Mouse (Mus musculus) embryonic stem cell, embryonic (primary cell): ENCODE data around the gene Socs5.

Experiments used
- CTCF ChIA-PET, 4 experiments: fragments of 300-600 bp in 2 of 4; fragments of 350-600 bp in 2 of 4; sonication (Branson Sonifier 250); formaldehyde crosslinking; loops; one replicate each; lab custom pipeline; 2022; ENCODE audit warnings: inconsistent platforms in 2 of 4; lab: Charles Lee
- POLR2A ChIA-PET, 4 experiments: fragments of 300-600 bp in 2 of 4; fragments of 350-600 bp in 2 of 4; sonication (Branson Sonifier 250); formaldehyde crosslinking; loops; one replicate each; lab custom pipeline; 2022; ENCODE audit warnings: antibody characterized with exemption in 4 of 4, inconsistent platforms in 1 of 4; lab: Charles Lee

The Socs5 gene

GRCm38 (mm10) chr17:87141188-87141935 lies 33.9 kb downstream of the Socs5 start:
- POLR2A ChIA-PET = interaction anchor here in 3 of 4 experiments (0.6 to 1.6 kb wide), 3 partner anchors 17 to 34 kb away, joined by 3 to 9 read pairs (median 6); partner anchors contain the start of gene Socs5 (in 1 of the 3)
- CTCF ChIA-PET = interaction anchor here in 1 of 4 experiments (0.9 kb wide), 1 partner anchor 97 kb away, joined by 3 read pairs; no protein-coding TSS in a partner anchor

DNA sequence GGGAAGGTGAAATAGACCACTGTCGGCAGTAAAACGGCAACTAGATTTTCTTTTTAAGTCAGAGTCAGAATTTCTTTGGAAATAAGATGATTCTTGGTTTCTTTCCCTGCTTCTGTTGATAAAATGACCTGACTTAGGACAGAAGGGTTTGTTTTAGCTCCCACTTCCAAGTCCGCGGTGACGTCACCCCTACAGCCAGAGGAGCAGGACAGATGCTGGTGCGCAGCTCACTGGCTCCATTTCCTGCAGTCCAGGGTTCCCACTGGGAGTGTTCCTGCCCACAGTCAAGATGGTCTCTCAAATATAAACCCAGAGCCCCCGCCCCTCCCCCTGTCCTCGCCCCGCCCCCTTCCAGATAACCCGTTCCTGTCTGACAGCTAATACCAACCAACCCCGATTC lies 34.8 kb downstream of the Socs5 start:
- POLR2A ChIA-PET = interaction anchor here in 3 of 4 experiments (0.6 to 1.6 kb wide), 6 partner anchors 9 to 683 kb away, joined by 3 to 9 read pairs (median 4); partner anchors contain the start of gene Socs5 (in 1 of the 3)

DNA sequence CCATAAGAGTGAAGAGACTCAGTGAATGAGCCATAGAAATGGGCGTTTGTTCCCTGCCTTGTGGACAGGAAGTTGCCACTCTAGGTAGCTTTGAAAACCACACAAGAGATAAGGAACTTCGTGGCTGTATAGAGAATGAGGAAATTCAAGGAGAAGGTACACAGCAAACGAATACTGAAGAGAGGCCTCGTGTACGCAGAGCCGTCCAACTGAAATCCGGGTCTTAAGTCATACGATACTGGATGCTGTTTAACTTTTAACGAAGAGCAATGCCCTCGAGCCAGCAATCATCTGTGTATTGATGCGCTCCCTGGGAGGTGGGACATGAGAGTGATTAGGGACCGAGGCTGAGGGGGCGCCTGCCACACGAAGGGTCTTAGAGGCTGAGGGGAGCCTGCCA lies 35.7 kb downstream of the Socs5 start:
- CTCF ChIA-PET = no interaction called here
- POLR2A ChIA-PET = interaction anchor here in 2 of 4 experiments (0.8 to 1.6 kb wide), 2 partner anchors 33 to 36 kb away, joined by 3 to 9 read pairs; partner anchors contain the start of gene Socs5 (in 1 of the 2)

More for the DNA sequence above, 34.8 kb downstream of the Socs5 start:
- CTCF ChIA-PET = interaction anchor here in 2 of 4 experiments (0.7 to 0.9 kb wide), 2 partner anchors 98 kb away, joined by 3 read pairs; no protein-coding TSS in a partner anchor

- ChIA-PET CTCF (no interaction called here), POLR2A (no interaction called here)
These were observed 39.0 kb downstream of the Socs5 start for GRCm38 (mm10) chr17:87146415-87147021.

DNA sequence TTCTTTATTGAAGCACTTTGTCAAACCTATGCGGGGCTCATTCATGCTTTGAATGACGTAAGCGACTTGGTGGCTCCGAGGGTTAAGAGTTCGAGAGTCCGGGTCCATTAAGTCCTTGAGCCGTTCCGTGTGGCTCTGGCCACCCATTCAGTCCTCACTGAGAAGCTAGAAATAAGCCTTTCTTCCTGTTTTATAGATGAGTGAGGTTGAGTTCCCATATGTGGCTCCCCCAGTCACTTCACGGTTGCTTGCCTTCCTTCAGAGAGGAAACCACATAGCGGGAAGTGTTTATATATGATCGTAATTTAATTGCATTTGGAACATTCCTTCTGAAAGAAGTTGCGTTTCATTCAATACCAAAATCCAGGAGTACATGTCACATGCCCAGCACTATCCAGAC lies 42.3 kb downstream of the Socs5 start:
- ChIA-PET POLR2A (no interaction called here), CTCF (no interaction called here)

DNA sequence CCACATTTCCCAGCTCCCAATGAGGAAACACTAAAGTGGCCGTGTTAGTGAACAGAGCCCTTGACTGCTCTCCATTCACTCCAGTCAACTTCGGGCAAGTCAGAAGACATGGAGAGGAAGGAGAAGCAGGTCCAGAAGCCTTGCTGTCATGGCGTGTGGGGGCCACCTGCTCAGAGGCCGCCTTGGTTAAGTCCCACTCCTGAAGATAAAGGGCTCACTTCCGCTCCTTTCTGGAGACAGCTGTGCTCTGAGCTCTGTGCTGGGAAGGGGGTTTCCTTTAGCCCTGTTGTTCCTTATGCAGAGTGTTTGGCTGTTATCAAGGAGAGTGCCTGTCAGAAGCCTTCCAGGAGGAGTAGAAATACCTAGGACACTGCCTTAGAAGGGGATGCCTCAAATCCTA lies 45.5 kb downstream of the Socs5 start:
- POLR2A ChIA-PET = no interaction called here

DNA sequence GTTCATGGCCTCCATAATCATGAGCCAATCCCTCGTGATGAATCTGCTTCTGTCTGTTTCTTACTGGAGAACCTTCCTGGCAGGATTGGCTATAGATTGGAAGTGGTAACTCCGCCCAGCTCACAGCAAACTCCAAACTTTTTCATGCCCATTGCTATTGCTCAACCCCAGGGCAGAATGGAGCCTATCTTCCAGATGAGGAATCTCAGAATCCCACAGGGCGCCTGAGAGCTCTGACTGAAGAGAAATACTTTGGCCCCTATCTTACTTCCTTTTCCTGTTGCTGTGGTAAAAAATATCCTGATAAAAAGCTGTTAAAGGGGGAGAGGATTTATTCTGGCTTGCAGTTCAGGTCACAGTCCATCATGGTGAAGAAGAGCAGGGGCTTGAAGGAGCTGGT lies 48.2 kb downstream of the Socs5 start:
- POLR2A ChIA-PET = no interaction called here
- CTCF ChIA-PET = interaction anchor here in 1 of 4 experiments (0.6 kb wide), 1 partner anchor 88 kb away, joined by 4 read pairs; no protein-coding TSS in a partner anchor

More for the DNA sequence above, 45.5 kb downstream of the Socs5 start:
- CTCF ChIA-PET = interaction anchor here in 1 of 4 experiments (0.5 to 1.2 kb wide), 2 partner anchors 108 to 158 kb away, joined by 3 to 4 read pairs; no protein-coding TSS in a partner anchor

DNA sequence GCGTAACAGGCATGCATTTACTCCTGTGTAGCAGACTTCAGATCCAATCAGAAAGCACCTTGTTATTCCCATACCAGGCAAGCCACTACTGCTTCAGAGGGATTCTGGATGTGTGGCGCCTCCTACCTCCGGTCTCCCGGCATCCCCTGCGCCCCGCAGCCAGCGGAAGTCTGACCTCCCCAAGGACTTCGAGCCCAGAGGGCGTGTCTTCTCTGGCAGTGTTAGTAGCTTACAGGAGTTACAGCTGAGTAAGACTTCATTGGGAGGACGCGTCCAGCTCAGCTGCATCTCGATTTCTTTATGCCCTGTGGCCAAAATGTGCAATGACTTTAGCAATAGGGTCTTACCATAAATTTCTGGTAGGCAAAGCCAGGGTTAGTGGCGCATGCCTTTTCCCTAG lies 50.3 kb downstream of the Socs5 start:
- ChIA-PET POLR2A (interaction anchor here in 3 of 4 experiments (0.6 to 1.4 kb wide), 10 partner anchors 10 to 132 kb away, joined by 3 to 7 read pairs (median 4); partner anchors contain the start of genes Cript (in 1 of the 3), Pigf (in 1 of the 3) and Socs5 (in 1 of the 3)), CTCF (interaction anchor here in 3 of 4 experiments (0.6 to 0.9 kb wide), 3 partner anchors 48 to 113 kb away, joined by 3 to 4 read pairs (median 3); no protein-coding TSS in a partner anchor)

DNA sequence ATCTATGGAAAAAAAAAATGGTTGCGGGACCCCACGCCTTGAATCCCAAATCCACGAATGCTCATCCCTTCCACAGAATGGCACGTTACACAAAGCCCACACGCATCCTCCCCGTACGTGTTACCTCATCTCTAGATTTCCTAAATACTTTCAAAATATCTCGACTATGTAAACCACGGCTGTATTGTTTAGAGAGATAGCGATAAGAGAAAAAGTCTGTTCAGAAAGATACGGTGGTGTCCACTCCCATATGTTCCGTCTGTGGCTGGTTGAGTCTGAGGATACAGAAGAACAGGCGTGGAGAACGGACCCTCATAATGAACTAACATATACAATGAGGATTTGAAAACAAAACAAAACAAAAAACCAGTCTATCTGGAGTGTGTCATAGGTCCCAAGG lies 51.1 kb downstream of the Socs5 start:
- CTCF ChIA-PET = no interaction called here

DNA sequence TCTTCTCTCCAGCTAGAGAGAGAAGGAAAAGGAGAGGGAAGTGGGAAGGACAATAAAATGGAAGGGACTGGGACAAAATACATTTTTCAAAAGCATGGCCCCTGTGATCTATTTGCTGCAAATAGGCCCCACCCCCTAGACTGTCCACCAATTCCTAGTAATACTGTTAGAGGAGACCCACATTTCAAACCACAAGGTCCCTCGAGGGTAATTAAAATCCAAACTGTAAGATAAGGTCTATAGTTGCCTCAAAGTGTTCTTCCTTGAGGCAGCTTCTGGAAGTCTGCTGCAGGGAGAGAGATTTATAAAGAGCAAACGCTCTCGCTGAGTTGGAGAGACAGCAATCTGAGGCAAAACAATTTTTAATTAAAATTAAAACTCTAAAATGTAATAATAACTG lies 52.8 kb downstream of the Socs5 start:
- CTCF ChIA-PET = no interaction called here
- POLR2A ChIA-PET = no interaction called here

More for the DNA sequence above, 51.1 kb downstream of the Socs5 start:
- POLR2A ChIA-PET = interaction anchor here in 1 of 4 experiments (1.3 kb wide), 1 partner anchor 38 kb away, joined by 3 read pairs; no protein-coding TSS in a partner anchor

- ChIA-PET POLR2A (interaction anchor here in 1 of 4 experiments (0.9 kb wide), 1 partner anchor 15 kb away, joined by 3 read pairs; no protein-coding TSS in a partner anchor), CTCF (no interaction called here)
These were observed 56.9 kb downstream of the Socs5 start for GRCm38 (mm10) chr17:87164312-87164922.

GRCm38 (mm10) chr17:87167407-87167806 lies 59.9 kb downstream of the Socs5 start:
- ChIA-PET POLR2A (interaction anchor here in 2 of 4 experiments (1.5 to 2.0 kb wide), 3 partner anchors 8 to 18 kb away, joined by 3 to 7 read pairs (median 4); no protein-coding TSS in a partner anchor), CTCF (interaction anchor here in 1 of 4 experiments (0.6 kb wide), 1 partner anchor 307 kb away, joined by 3 read pairs; no protein-coding TSS in a partner anchor)

- ChIA-PET POLR2A (no interaction called here), CTCF (interaction anchor here in 1 of 4 experiments (0.6 kb wide), 1 partner anchor 247 kb away, joined by 3 read pairs; no protein-coding TSS in a partner anchor)
These were observed 61.6 kb downstream of the Socs5 start for GRCm38 (mm10) chr17:87169076-87169475.

- ChIA-PET CTCF (interaction anchor here in 1 of 4 experiments (0.6 kb wide), 1 partner anchor 431 kb away, joined by 9 read pairs; no protein-coding TSS in a partner anchor), POLR2A (no interaction called here)
These were observed 62.9 kb downstream of the Socs5 start for GRCm38 (mm10) chr17:87170364-87170763.

- ChIA-PET POLR2A (no interaction called here), CTCF (no interaction called here)
These were observed 64.6 kb downstream of the Socs5 start for GRCm38 (mm10) chr17:87172031-87172430.

DNA sequence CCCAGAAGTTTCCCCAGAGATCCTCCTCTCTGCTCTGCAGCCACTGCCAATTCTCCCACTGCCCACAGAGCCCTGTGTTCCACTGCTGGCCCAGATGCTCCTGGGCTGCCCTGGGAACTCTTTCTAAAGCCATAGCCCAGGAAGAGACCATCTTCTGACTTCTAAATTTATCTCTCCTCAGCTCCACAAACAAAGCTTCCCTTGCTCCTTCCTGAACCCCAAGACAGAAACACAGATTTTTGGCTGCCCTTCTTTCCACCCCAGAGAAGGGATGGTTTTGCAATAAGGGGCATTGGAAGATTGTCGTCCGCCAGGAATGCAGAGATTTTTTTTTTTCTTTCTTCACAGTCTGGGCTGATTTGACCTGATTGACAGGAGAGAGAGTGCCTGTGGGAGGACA lies 66.5 kb downstream of the Socs5 start:
- CTCF ChIA-PET = interaction anchor here in 1 of 4 experiments (0.6 kb wide), 1 partner anchor 384 kb away, joined by 8 read pairs; no protein-coding TSS in a partner anchor

GRCm38 (mm10) chr17:87174651-87175331 lies 67.3 kb downstream of the Socs5 start:
- ChIA-PET POLR2A (interaction anchor here in 1 of 4 experiments (2.3 to 3.4 kb wide), 2 partner anchors 8 to 18 kb away, joined by 7 to 9 read pairs; no protein-coding TSS in a partner anchor), CTCF (interaction anchor here in 1 of 4 experiments (0.6 kb wide), 1 partner anchor 384 kb away, joined by 8 read pairs; no protein-coding TSS in a partner anchor)

More for the DNA sequence above, 66.5 kb downstream of the Socs5 start:
- POLR2A ChIA-PET = interaction anchor here in 1 of 4 experiments (0.8 kb wide), 1 partner anchor 273 kb away, joined by 3 read pairs; the partner anchor contains the start of gene Calm2
